Comparison of ENCODE assay signal across 11 mouse cellular contexts in the genomic region with DNA sequence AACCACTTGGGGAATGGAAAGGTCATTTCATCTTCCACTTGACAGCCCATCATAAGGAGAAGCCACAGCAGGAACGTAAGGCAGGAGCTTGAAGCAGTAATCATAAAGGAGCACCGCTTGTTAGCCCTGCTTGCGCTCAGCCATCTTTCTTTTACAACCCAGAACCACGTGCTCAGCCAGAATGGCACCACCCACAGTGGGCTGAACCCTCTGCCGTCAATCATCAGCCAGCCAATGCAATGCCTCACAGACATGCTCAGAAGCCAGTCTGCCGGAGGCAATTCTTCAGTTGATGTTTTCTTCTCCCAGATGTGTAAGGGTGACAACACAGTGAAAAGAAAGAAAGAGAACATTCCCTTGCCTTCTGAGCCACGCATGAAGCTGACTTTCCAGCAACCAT. TPM values are rescaled to one million over a fixed set of nuclear protein-coding genes. Genes with fewer than 3 reads are reported as not detected.
DNase-seq lines count a peak whose midpoint lies in the region; ATAC-seq and TF ChIP-seq lines count a peak whose summit lies in the region.
"Had no signal": no experiment of that assay in that cellular context is flagged by ENCODE, and none has a peak within 500 bp of the region (broad histone marks: within the 10 kb centered on the region; RNA-seq: fewer than 3 reads in every experiment).

No protein-coding gene starts in this region.

- no peak overlapping the region for H3K4me3 ChIP-seq in kidney, embryonic 14.5 days (ENCODE audit: low read length)
- no peak overlapping the region for H3K4me3 ChIP-seq in G1E (ENCODE audit: low read depth, low read length)
- H3K4me3 ChIP-seq: heart, embryonic 13.5 days had no signal

- ATAC-seq in kidney, embryonic 14.5 days (ENCODE audit: low FRiP score, low TSS enrichment) = peak; percentile 24; the same call in 1 of the 2 replicates
- ATAC-seq in G1E (ENCODE audit: extremely low read depth, insufficient number of reproducible peaks, low FRiP score, poor library complexity, severe bottlenecking) = peak; percentile 28; the same call in 1 of the 2 replicates
- ATAC-seq in granulocyte monocyte progenitor cell, adult 5-6 weeks (replicated peaks; ENCODE audit: poor library complexity, severe bottlenecking) = peak; percentile 43
- ATAC-seq in monocyte, adult 5-6 weeks (replicated peaks; ENCODE audit: insufficient number of reproducible peaks, low FRiP score, low TSS enrichment, poor library complexity, severe bottlenecking) = peak; percentile 72
- ATAC-seq: Patski had no signal

- no peak overlapping the region for H3K9ac ChIP-seq in kidney, embryonic 14.5 days (ENCODE audit: low read depth, low read length)
- H3K9ac ChIP-seq: heart, embryonic 13.5 days had no signal

- H3K4me1 ChIP-seq in kidney, embryonic 14.5 days (ENCODE audit: control insufficient read depth, insufficient read depth, low read length) = peaks cover 15% of the 10 kb centered on the region
- no peaks in the 10 kb centered on the region for H3K4me1 ChIP-seq in G1E (ENCODE audit: insufficient read depth, low read depth, low read length)

- H3K36me3 ChIP-seq in kidney, embryonic 14.5 days (ENCODE audit: control insufficient read depth, insufficient read depth, low read length) = no peaks in the 10 kb centered on the region
- H3K36me3 ChIP-seq in G1E (replicated peaks) = no peaks in the 10 kb centered on the region
- H3K36me3 ChIP-seq: heart, embryonic 13.5 days had no signal

- no peak for DNase-seq in kidney, adult 18-20 months
- DNase-seq in G1E (ENCODE audit: low spot score) = no peak
- no peak for DNase-seq in layer of hippocampus, adult 9-11 months
- DNase-seq in adrenal gland, adult 8-10 months = no peak
- DNase-seq: liver; thymus, postnatal 36 days had no signal

- no peaks in the 10 kb centered on the region for H3K9me3 ChIP-seq in kidney, embryonic 14.5 days (ENCODE audit: control insufficient read depth, low read length)
- H3K9me3 ChIP-seq in G1E (replicated peaks) = no peaks in the 10 kb centered on the region
- H3K9me3 ChIP-seq: heart, embryonic 13.5 days had no signal

- TF ChIP-seq CTCF in G1E (IDR thresholded peaks at IDR 0.05; ENCODE audit: low read depth, low read length) = no peak

- WGBS in kidney, embryonic 14.5 days = 78% methylated on average over 7 of the region's 7 CpGs

- H3K27me3 ChIP-seq in kidney, embryonic 14.5 days (ENCODE audit: control insufficient read depth, insufficient read depth, low read length) = no peaks in the 10 kb centered on the region
- peaks cover 6% of the 10 kb centered on the region; the same call in 1 of the 2 replicates for H3K27me3 ChIP-seq in G1E (ENCODE audit: insufficient read depth, low read length)
- H3K27me3 ChIP-seq: heart, embryonic 13.5 days; Patski had no signal

- H3K4me2 ChIP-seq in kidney, embryonic 14.5 days (replicated peaks; ENCODE audit: low read depth, low read length) = no peak overlapping the region

- peak overlapping the region; percentile 87 for H3K27ac ChIP-seq in kidney, embryonic 14.5 days (ENCODE audit: low read depth, low read length)

RNA-seq across cellular contexts. Expression of gene Nostrin, which starts 7.3 kb away (rescaled TPM):
- polyA plus RNA-seq in kidney, embryonic 14.5 days (2014; fragmentation: Nextera tagmentation; extraction: Ambion mirVana) = 5.4 and 5.9 TPM in 2 replicates
- total RNA-seq in G1E (2014; fragmentation: Nextera tagmentation) = not detected in 2 replicates
- 0.06 and 0.11 TPM in 2 replicates for total RNA-seq in G1E (2017)
- polyA plus RNA-seq in G1E (2012) = not detected in 2 replicates
- total RNA-seq in granulocyte monocyte progenitor cell, adult 5-6 weeks (2014; fragmentation: Nextera tagmentation) = 2.1 and 9.0 TPM in 2 replicates
- 9.3 and 12.2 TPM in 2 replicates for total RNA-seq in granulocyte monocyte progenitor cell, adult 5-6 weeks (2017)
- 10.4 to 15.1 TPM (median 14.2 TPM) in 3 replicates for total RNA-seq in monocyte, adult 5-6 weeks (2017)
- 10 to 100 TPM in 1 of 4 experiments, 1 to 10 TPM in 3; 6.1 to 10.8 (median 8.8) TPM for total RNA-seq in adrenal gland, adult 8-10 months (2022)
